Comparison of ENCODE assay signal across 23 mouse cellular contexts in genomic region chr12:76239839-76240571, GRCm38 (mm10). TPM values are rescaled to one million over a fixed set of nuclear protein-coding genes. Genes with fewer than 3 reads are reported as not detected.
DNase-seq lines count a peak whose midpoint lies in the region; ATAC-seq lines count a peak whose summit lies in the region.
"Had no signal": no experiment of that assay in that cellular context is flagged by ENCODE, and none has a peak within 500 bp of the region (broad histone marks: within the 10 kb centered on the region; RNA-seq: fewer than 3 reads in every experiment).

No protein-coding gene starts in this region.

- intact Hi-C loops in heart, postnatal 10 days (cut with DNase I) = no loop called here

- WGBS in liver, embryonic 15.5 days (ENCODE audit: insufficient replicate concordance) = 47% methylated on average over 7 of the region's 7 CpGs

- H3K9ac ChIP-seq in liver, embryonic 15.5 days = no peak overlapping the region
- H3K9ac ChIP-seq: heart, embryonic 13.5 days; hindbrain, embryonic 12.5 days had no signal

- no peaks in the 10 kb centered on the region for H3K27me3 ChIP-seq in liver, embryonic 15.5 days
- H3K27me3 ChIP-seq: heart, embryonic 13.5 days; hindbrain, embryonic 12.5 days had no signal

- peak; percentile 26; the same call in 1 of the 2 replicates for ATAC-seq in erythroid progenitor cell, adult 5-6 weeks (replicated peaks; ENCODE audit: low FRiP score, poor library complexity, severe bottlenecking)
- no peak for ATAC-seq in liver, embryonic 15.5 days (ENCODE audit: insufficient read depth)
- ATAC-seq: CD4-positive, CD25-positive, alpha-beta regulatory T cell, adult 4 months; forebrain, embryonic 16.5 days; hindbrain, embryonic 16.5 days had no signal

- H3K4me1 ChIP-seq in liver, embryonic 15.5 days (replicated peaks) = peaks cover 37% of the 10 kb centered on the region
- H3K4me1 ChIP-seq: hindbrain, embryonic 12.5 days had no signal

- H3K4me3 ChIP-seq in liver, embryonic 15.5 days (replicated peaks) = no peak overlapping the region
- H3K4me3 ChIP-seq: embryonic facial prominence, embryonic 10.5 days; erythroblast, embryonic 14.5 days; heart, embryonic 13.5 days; hindbrain, embryonic 12.5 days had no signal

- H3K9me3 ChIP-seq in liver, embryonic 15.5 days (replicated peaks) = no peaks in the 10 kb centered on the region
- H3K9me3 ChIP-seq: embryonic facial prominence, embryonic 10.5 days; heart, embryonic 13.5 days; hindbrain, embryonic 12.5 days had no signal

- peak overlapping the region; percentile 72 for H3K27ac ChIP-seq in liver, embryonic 15.5 days (replicated peaks)
- H3K27ac ChIP-seq: embryonic facial prominence, embryonic 10.5 days; heart, embryonic 13.5 days; hindbrain, embryonic 12.5 days had no signal

- no peaks in the 10 kb centered on the region for H3K36me3 ChIP-seq in liver, embryonic 15.5 days (replicated peaks)
- H3K36me3 ChIP-seq: embryonic facial prominence, embryonic 10.5 days; heart, embryonic 13.5 days; hindbrain, embryonic 12.5 days had no signal

- DNase-seq in heart, adult 11 months = peak; percentile 33
- DNase-seq in heart, postnatal 10 days = no peak
- no peak for DNase-seq in layer of hippocampus, postnatal 36 days
- no peak for DNase-seq in urinary bladder, postnatal 36 days (ENCODE audit: low spot score in 2 of 2)
- no peak for DNase-seq in thymus, postnatal 4 days
- DNase-seq: adrenal gland, adult 8-10 months; adrenal gland, postnatal 36 days; B cell, adult 2 months; cerebellum, adult 2 months; cerebellum, postnatal 10 days; gastrocnemius, postnatal 14 days; heart, postnatal 4 days had no signal

- H3K4me2 ChIP-seq in liver, embryonic 15.5 days = peak overlapping the region; percentile 29; the same call in 1 of the 2 replicates
- H3K4me2 ChIP-seq: heart, embryonic 13.5 days; hindbrain, embryonic 12.5 days had no signal

RNA-seq across cellular contexts. Expression of gene Tex21, which starts 6.5 kb away (rescaled TPM):
- not detected for total RNA-seq in heart, postnatal 10 days (2021)
- total RNA-seq in erythroid progenitor cell, adult 5-6 weeks (2015; ENCODE audit: low replicate concordance) = not detected in 2 replicates
- not detected in 2 replicates for total RNA-seq in erythroid progenitor cell, adult 5-6 weeks (2017; ENCODE audit: low replicate concordance)
- polyA plus RNA-seq in liver, embryonic 15.5 days (2015; fragmentation: Nextera tagmentation; extraction: Ambion mirVana) = 0.12 TPM in 1 of 2 replicates, not detected in the other
- not detected for total RNA-seq in layer of hippocampus, postnatal 36 days (2021)
- total RNA-seq: adrenal gland, adult 8-10 months; adrenal gland, postnatal 36 days; gastrocnemius, adult 18-20 months; gastrocnemius, postnatal 14 days; heart, postnatal 4 days had no signal
- polyA plus RNA-seq: CD4-positive, CD25-positive, alpha-beta regulatory T cell, adult 4 months; cerebellum, adult 2 months; embryonic facial prominence, embryonic 10.5 days; erythroblast, embryonic 14.5 days; forebrain, embryonic 11.5 days; forebrain, embryonic 16.5 days; hindbrain, embryonic 12.5 days; hindbrain, embryonic 16.5 days had no signal

RNA-seq across cellular contexts. Expression of gene Mthfd1, which starts 15.1 kb away (rescaled TPM):
- total RNA-seq in heart, postnatal 10 days (2021) = 10 to 100 TPM; 29.9 to 31.1 TPM
- 27.2 and 36.0 TPM in 2 replicates for total RNA-seq in erythroid progenitor cell, adult 5-6 weeks (2015; ENCODE audit: low replicate concordance)
- 20.8 and 32.0 TPM in 2 replicates for total RNA-seq in erythroid progenitor cell, adult 5-6 weeks (2017; ENCODE audit: low replicate concordance)
- 94.7 and 101 TPM in 2 replicates for polyA plus RNA-seq in liver, embryonic 15.5 days (2015; fragmentation: Nextera tagmentation; extraction: Ambion mirVana)
- 10 to 100 TPM; 46.1 to 47.3 TPM for total RNA-seq in layer of hippocampus, postnatal 36 days (2021)
